Mouse (Mus musculus) myocyte (in vitro differentiated cells): Measurements from ENCODE around the gene Baz2b.

Experiments used
- E2F4 ChIP-seq: IDR thresholded peaks from one replicate; pipeline ENCODE4 v1.6.1; 2011; ENCODE audit warnings: mild to moderate bottlenecking, control low read depth, moderate library complexity; ENCODE audit not compliant: insufficient read depth
- USF1 ChIP-seq: IDR thresholded peaks from one replicate; pipeline ENCODE4 v1.6.1; 2011; ENCODE audit warnings: low read depth, mild to moderate bottlenecking, control low read depth, moderate library complexity

DNA sequence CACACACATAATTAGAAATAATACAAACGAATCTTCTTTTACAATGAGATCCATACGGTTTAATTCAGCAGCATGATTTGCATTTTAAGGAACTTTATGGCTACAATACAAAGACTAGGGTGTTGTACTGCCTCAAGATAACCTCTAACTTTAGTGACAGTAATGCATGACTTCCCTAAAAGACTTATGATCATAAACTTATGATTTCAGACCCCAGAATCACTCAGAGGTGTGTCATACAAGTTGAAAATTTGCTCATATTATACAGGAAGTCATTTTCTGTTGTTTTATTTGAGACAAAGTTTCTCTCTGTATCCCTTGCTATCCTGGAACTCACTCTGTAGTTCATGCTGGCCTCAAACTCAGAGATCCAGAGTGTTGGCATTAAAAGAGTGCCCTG, 89.0 kb downstream of the Baz2b start:
- TF ChIP-seq E2F4 (no peak), USF1 (no peak)
